Mouse (Mus musculus) spleen, postnatal 4 days (tissue): Measurements from ENCODE around the gene Pip4p1.

Experiments used
- DNase-seq, 2 experiments: peaks; one replicate each; pipeline ENCODE4 v3.0.0; 2022; ENCODE audit warnings: low spot score in 2 of 2

Pip4p1 gene

GRCm38 (mm10) chr14:50892541-50893459 lies 37.9 kb downstream of the Pip4p1 start:
- no peak for DNase-seq

- DNase-seq, result no peak
Measured at GRCm38 (mm10) chr14:50892091-50892490, 38.6 kb downstream of the Pip4p1 start.

- DNase-seq, result no peak
Measured at GRCm38 (mm10) chr14:50891621-50892020, 39.0 kb downstream of the Pip4p1 start.

GRCm38 (mm10) chr14:50876236-50876950 lies 54.3 kb downstream of the Pip4p1 start:
- DNase-seq, result no peak
